Mouse (Mus musculus) brain, embryonic 14.5 days (tissue): ENCODE measurements around the gene Ajm1.

Source experiments
- CTCF ChIP-seq: fragments of 200-500 bp; IDR thresholded peaks from 2 replicates; pipeline ENCODE4 v1.5.1; 2012; ENCODE audit warnings: inconsistent platforms, mild to moderate bottlenecking, moderate library complexity, borderline replicate concordance; ENCODE audit not compliant: insufficient read depth, insufficient read length; ENCODE audit errors: extremely low read depth
- POLR2A ChIP-seq: fragments of 200-500 bp; IDR thresholded peaks from 2 replicates; pipeline ENCODE4 v1.6.1; 2012; ENCODE audit warnings: mild to moderate bottlenecking, inconsistent platforms, borderline replicate concordance; ENCODE audit not compliant: poor library complexity, insufficient read depth, insufficient read length, severe bottlenecking; ENCODE audit errors: extremely low read depth

- TF ChIP-seq POLR2A, result peak; percentile 93
- no peak for TF ChIP-seq CTCF
These were observed 24.2 kb downstream of the Ajm1 start, which contains the start of gene Edf1 for GRCm38 (mm10) chr2:25557221-25557963.
